Mouse (Mus musculus) right cerebral cortex, adult 2 months (tissue): ENCODE data around the gene Txnrd2.

Experiments used
- DNase-seq, 2 experiments: peaks; one replicate each; pipeline ENCODE4 v3.0.0; 2021 to 2022; ENCODE audit warnings: low spot score in 2 of 2

Txnrd2 gene

GRCm38 (mm10) chr16:18484386-18484785, 58.2 kb downstream of the Txnrd2 start:
- DNase-seq: no peak

- no peak for DNase-seq
Measured at GRCm38 (mm10) chr16:18484794-18485435, 58.7 kb downstream of the Txnrd2 start.

DNA sequence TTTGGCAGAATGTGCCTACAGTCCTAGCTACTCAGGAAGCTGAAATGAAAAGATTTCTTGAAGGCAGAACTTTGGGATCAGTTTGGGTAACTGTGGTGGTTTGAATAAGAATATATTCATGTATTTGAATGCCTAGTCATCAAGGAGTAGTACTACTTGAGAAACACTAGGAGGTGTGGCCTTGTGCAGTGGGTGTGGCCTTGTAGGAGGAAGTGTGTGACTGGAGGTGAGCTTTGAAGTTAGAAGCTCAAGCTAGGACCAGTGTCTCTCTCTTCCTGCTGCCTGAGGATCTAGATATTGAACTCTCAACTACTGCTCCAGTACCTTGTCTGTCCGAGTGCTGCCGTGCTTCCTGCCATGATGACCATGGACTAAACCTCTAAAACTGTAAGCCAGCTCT, 59.9 kb downstream of the Txnrd2 start:
- no peak for DNase-seq

GRCm38 (mm10) chr16:18490281-18490680, 64.1 kb downstream of the Txnrd2 start:
- DNase-seq: no peak

DNA sequence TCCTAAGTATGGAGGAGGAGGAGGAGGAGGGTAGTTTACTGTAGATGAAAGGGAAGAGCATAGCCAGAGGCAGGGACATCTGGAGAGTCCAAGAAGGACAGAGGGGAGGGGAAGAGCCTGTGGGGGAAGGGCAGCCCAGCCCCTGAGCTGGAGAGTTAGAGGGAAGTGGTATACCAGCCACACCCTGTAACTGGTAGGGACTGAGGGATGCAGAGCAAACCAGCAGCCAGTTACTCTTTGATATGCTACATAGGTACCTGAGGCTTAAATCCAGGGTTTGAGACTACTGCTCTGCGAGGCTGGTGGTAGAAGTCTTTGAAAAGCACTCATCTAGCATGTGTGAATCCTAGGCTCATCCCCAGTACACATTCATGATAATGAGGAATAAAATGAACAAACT, 64.7 kb downstream of the Txnrd2 start:
- DNase-seq: no peak

DNA sequence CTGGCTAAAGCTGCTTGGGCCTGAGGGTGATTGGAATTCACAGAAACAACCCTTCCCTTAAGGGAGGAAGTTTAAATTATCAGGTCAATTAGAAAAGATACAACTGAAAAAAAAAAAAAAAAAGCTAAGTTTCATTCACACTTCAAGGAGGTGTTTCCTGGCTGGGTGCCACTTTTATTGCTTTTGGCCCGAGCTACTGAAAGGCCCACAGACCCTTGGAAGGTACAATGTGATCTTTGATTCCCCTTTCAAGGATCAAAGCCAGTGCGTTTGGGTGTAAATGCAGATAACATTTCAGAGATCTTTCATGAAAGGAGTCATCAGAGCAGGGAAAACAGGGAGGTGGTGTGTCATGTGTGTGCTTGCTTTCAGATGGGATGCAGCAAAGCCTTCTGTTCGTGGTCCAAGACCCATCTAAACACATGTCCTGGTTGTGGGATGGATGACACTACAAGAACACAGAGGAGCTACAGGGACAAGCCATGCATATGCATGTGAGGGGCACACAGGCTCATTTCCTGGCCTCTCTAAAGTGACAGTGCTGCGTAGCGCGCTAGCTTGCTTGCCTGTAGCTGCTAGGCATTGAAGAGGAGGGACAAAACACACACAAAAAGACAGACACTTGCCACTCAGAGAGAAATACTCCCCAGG, 71.8 kb downstream of the Txnrd2 start:
- DNase-seq: peak; percentile 33 to 59

DNA sequence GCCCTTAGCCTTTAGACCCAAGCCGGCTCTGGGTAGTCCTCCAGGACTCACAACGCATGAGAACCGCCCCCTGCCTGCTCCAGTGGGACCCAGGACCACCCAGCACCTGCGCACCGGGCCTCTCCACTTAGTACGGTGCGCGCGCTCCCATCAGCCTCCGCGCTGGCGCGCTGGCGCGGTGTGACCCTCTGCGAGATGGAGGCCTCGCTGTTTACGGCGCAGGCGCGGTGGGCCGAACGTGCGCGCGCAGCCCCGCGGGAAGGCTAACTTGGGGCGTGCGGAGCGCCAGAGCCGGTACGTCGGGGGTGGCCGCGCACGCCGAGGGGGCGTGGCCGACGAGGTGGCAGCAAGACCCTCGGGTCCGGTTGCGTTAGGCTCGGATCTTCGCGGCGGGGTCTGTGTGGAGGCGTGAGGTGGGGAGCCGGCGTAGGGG, 72.4 kb downstream of the Txnrd2 start, which contains the start of the genes Gnb1l and Rtl10:
TSS of gene Gnb1l (plus strand) at position 156 of the 433 bp plus-strand sequence.
TSS of gene Rtl10 (plus strand) at position 344 of the 433 bp plus-strand sequence.
- DNase-seq: peak; percentile 93 to 94

- peak; percentile 22 to 40 for DNase-seq
Measured at GRCm38 (mm10) chr16:18498996-18499395, 72.8 kb downstream of the Txnrd2 start.

GRCm38 (mm10) chr16:18501531-18501930, 75.3 kb downstream of the Txnrd2 start:
- DNase-seq: no peak

DNA sequence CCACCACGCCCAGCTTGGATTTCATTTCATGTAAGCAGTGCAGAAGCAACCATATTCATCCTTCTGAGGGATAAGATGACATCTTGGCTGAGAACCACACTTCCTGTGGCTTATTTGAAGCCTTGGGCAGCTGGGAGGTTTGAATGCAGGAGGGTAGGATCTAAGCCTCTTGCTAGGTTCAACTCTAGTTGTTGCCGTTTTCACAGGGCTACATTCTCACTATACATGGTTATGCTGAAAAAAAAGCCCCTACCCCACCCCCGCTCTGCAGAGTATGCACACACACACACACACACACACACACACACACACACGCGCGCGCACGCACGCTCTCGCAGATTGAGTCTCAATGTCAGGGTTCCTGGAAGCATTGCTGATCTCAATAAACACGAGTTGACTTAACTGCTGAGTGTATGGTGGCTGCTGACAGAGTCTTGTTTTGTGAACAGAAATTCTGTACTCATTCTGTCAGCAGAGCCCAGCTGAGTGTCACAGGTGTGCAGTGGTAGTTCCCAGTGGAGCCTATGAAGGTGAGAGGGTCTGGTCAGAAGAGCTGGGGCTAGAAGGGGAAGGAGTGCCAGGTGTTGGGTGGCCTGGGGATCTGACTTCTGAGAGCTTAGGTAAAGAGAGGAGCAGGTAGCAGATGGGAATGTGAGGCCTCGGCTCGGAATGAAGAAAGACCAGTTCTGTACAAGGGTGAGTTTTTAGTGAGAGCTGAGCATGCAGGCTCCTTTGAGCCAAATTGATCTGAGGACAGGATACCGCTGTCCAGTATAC, 77.6 kb downstream of the Txnrd2 start:
- DNase-seq: no peak

GRCm38 (mm10) chr16:18506524-18507199, 80.5 kb downstream of the Txnrd2 start:
- no peak for DNase-seq

DNA sequence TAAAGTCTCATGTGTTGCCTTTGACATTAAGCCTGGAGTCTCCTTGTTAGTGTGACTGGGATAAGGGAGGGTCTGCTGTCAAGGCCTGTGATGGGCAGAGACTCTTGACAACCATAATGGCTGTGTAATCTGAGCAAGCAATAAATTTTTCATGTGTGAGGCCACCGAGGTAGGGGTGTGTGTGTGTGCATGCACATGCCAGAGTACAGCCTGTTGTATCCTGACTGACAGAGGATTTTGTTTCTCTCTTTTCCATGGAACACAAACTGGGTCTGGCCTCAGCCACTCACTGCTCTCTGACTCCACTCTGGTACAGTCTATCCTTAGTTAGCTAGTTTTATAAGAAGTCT, 81.0 kb downstream of the Txnrd2 start:
- no peak for DNase-seq

DNA sequence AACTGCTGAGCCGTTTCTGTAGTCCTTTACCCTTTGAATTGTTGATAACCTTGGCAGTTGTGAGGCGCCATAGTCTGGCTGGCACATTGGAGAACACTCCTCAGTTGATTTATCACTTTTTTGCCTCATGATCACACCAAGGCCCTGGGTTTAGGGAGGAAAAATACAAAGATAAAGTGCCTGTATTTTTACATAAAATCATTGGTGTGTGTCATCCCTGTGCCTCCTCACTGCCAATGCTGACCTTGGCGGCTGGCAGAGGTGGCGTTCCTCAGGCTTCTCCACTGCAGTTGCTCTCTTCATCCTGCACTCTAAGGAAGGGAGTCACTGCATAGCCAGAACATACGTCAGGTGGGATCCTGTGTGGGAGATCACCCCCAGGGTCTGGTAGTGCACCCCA, 85.6 kb downstream of the Txnrd2 start:
- no peak for DNase-seq

DNA sequence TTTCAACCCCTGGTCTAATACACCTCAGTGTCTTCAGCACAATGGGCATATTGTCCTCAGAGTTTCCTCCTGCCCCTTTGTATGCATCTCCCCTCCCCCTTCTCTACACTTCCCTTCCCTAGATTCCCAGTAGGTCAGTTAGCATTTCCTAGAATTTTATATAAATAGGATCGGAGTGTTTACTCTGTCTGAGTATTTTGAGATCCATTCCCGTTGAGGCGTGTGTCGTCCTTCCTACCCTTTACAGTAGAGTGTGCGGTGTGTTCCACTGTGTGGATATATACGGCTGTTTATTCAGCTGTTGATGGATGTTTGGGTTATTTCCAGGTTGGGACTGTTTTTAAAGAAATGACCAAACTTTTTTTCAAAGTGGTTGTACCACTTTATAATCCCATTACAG, 87.3 kb downstream of the Txnrd2 start:
- DNase-seq: no peak

GRCm38 (mm10) chr16:18518091-18518490, 91.9 kb downstream of the Txnrd2 start:
- DNase-seq: peak; percentile 45 to 57

- no peak for DNase-seq
Measured at GRCm38 (mm10) chr16:18523563-18524245, 97.5 kb downstream of the Txnrd2 start.

GRCm38 (mm10) chr16:18528656-18529055, 102.5 kb downstream of the Txnrd2 start:
- no peak for DNase-seq
